Mouse (Mus musculus): ENCODE measurements around the gene Acss2.

The Acss2 gene

GRCm38 (mm10) chr2:155629231-155629661 is 111.5 kb downstream of the Acss2 start:
- peak in 1 of 2 experiments; percentile 52 for DNase-seq (ENCODE audit: low spot score in 2 of 2)

GRCm38 (mm10) chr2:155630153-155630552 is 112.4 kb downstream of the Acss2 start:
- DNase-seq (ENCODE audit: low spot score in 2 of 2) = no peak

- DNase-seq (ENCODE audit: low spot score in 2 of 2) = peak in 1 of 2 experiments; percentile 36
Measured at GRCm38 (mm10) chr2:155630590-155631416, 113.1 kb downstream of the Acss2 start.

GRCm38 (mm10) chr2:155632138-155632936 is 114.6 kb downstream of the Acss2 start:
- DNase-seq (ENCODE audit: low spot score in 2 of 2) = no peak

- no peak for DNase-seq (ENCODE audit: low spot score in 2 of 2)
Measured at GRCm38 (mm10) chr2:155633121-155633520, 115.4 kb downstream of the Acss2 start.

- no peak for DNase-seq (ENCODE audit: low spot score in 2 of 2)
Measured at GRCm38 (mm10) chr2:155633731-155634130, 116.0 kb downstream of the Acss2 start.

GRCm38 (mm10) chr2:155634562-155634961 is 116.8 kb downstream of the Acss2 start:
- no peak for DNase-seq (ENCODE audit: low spot score in 2 of 2)
